Mouse (Mus musculus): ENCODE data around the gene Tgfbr3.

The Tgfbr3 gene

DNA sequence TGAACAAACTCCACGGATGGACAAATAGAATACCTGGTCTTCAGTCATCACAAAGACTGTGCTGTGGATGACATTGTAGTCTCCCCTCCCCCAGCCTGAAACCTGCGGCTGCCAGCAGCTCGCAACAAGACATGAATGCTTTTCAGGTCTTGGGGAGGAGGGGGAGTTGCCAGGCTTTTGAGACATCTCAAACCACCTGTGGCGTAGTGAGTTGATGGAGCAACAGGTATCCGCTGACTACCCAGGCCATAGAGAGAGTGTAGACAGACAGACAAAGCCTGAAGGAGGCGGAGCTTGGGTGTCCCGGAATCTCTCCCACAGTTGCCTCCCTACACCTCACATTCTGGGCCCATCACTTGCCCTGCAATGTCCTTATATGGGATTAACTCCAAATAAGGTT is 117.6 kb downstream of the Tgfbr3 start:
- no peak for DNase-seq (ENCODE audit: low spot score in 2 of 2)

DNA sequence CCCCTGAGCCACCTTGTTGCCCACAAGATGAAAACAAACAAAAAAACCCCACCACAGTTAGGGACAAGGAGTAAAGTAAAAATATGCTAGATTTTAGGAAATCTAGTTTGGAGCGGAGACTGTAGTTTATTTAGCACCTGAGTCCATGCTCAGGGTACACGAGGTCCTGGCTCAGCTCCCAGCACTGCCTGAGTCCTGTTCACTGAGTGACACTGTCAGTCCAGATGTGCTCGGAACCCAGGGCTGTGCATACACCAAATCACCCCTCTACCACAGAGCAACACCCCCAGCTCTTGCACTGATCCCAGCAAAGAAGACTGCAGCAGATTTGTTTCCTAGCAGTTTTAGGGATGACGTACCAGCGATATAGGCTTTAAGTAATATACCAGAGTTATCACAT is 119.6 kb downstream of the Tgfbr3 start:
- DNase-seq (ENCODE audit: low spot score in 2 of 2), result no peak

DNA sequence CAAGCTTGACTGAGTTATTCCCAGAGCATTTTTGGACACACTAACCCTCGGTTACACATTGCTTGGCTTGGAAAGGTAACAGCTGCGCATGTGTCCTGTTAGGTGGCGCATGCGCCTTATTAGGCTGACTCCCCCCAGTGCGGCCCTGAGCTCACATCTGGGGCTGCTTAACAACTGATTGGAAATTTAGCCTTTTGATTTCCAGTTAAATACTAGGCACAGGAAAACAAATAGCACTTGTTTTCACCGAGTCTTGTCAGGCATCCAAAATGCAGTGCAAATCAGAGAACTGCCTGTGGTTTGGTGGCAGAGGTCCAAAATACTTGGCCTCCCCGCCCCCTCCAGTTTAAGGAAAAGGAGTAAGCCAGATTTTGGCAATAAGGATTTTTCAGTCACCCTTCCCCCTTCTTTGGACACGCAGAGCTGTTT is 121.5 kb downstream of the Tgfbr3 start:
- DNase-seq (ENCODE audit: low spot score in 2 of 2), result peak; percentile 52 to 62

DNA sequence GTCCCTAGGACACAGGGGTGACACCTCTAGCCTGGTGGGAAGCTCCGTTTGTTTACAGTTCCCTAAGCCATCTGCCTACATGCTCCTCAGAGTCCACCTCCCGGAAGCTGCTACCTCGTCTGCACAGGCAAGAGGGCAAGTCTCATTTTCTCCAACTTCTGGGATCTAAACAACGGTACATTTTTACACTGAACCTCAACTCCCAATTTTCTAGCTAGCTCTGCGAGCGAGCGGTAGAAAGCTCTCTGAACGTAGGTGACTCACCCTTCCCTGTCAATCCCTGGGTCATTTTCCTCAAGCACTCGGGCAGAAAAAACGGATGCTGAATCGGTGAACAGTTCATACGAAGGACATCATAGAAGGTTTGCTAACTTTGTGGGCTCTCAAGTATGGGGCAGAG is 122.1 kb downstream of the Tgfbr3 start:
- no peak for DNase-seq (ENCODE audit: low spot score in 2 of 2)

DNA sequence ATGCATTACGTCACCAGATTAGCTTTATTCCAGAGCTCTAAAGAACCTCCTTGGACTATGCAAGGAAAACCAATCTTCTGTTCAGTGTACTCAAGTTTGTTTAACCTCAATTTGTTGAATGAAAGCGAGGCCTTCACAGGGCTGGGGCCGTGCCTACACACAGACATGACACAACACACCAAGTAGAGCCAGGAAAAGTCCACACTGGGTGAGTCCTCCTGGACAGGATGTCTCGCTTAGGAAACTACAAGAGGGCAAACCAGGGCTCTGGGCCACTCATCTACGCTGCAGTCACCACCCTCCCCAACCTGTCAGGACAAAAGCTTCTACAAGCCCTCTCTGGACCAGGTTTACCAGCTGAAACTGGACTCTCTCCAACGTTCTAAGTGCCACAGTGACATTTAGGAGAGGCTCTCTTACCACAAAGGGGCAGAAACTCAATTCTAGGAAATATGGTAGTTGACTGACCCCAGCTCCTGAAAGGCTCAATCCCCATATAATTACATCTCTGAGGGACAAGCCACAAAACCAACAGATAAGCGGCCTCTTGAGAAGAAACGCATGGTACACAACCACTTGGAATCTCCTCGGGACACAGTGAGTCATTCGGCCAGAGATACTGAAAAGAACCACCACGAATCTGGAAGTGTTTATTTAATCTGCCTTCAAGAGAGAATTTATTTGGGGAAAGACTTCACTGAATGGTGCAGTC is 122.6 kb downstream of the Tgfbr3 start:
- DNase-seq (ENCODE audit: low spot score in 2 of 2), result no peak

DNA sequence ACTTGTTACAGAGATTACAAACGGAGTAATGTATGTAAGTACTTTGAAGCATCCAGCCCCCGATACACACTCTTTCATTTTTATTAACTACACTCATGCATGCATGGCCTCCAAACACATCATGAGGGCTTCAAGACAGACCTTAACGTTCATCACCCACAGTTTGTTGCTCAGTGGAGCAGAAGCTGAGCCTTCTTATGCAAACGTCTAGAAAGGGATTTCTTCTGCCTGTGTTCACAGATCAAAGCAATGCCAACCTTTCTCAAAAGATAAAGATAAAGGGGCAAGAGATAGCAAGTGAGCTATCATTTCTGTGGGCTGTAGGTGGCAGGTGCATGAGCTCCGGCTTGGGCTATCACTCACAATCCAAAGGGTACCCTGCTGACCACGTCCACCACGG is 123.7 kb downstream of the Tgfbr3 start:
- DNase-seq (ENCODE audit: low spot score in 2 of 2), result no peak

DNA sequence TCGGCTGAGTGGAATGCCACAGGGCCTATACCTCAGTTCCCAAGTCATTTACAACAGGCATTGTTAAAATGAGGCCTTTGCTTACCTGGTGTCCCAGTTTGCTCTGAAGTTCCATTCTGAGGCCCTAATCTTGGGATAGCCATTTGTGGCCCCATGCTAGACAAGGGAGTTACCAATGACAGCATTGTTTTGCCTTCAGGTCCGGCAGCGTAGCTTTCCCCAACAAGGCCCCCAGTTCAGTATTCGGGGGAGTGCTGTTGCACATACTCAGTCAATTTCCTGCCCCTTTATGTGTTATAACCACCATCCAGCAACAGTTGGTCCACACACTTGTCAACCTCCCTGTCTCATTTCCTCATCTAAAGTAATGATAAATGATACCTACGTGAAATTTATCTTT is 124.2 kb downstream of the Tgfbr3 start:
- DNase-seq (ENCODE audit: low spot score in 2 of 2), result no peak

DNA sequence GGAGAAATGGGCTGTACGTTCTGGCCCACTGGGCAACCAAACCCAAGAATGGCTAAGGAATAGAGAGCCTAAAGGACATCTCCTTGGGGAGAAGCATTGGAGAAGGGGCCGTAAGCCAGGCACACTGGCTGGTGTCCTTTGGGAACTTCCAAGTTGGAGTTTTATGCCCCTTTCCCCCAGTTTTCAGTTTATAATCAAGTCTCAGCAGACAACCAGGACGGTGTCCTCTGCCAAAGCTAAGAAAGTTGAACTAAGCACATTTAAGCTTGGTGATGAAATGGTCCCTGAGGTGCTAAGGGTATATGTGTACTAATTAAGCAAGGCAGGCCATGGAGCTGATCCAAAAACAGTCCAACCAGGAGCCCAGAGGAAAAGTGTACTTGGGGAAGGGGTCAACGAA is 124.6 kb downstream of the Tgfbr3 start:
- no peak for DNase-seq (ENCODE audit: low spot score in 2 of 2)

DNA sequence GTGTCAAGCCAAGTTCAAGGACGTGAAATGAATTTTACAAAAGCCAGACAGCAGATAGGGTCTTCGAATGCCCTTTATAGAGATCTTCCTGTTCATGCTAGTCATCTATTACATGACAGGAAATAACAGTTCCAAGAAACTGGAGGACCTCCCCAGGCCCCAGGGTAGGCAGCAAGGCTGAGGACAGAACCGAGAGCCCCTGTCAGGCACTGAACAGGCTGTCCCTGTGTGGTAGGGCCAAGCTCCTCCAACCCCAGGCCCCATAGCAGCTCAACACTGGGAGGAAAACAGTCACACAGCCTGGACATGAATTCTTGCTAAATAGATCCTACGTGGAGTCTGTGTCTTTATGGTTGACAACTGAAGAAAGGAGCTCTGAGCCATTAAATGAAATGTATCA is 125.3 kb downstream of the Tgfbr3 start:
- no peak for DNase-seq (ENCODE audit: low spot score in 2 of 2)

DNA sequence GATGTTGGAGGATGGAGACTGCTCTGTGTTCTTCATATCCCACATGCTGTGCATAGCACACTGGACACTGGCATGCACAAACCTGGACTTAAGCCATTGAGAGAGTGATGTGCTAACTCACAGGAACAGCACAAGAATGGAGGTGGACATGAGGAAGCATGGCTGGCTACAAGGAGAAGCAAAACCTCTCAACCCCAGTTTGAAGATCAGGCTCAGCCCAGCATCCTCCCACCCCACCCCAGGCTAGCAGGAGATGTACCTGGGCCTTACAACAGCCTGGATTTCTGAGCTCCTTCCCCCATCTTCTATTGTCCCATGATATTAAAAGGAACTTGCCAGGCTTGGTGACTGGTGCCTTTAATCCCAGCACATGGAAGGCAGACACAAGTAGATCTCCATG is 126.1 kb downstream of the Tgfbr3 start:
- DNase-seq (ENCODE audit: low spot score in 2 of 2), result no peak

DNA sequence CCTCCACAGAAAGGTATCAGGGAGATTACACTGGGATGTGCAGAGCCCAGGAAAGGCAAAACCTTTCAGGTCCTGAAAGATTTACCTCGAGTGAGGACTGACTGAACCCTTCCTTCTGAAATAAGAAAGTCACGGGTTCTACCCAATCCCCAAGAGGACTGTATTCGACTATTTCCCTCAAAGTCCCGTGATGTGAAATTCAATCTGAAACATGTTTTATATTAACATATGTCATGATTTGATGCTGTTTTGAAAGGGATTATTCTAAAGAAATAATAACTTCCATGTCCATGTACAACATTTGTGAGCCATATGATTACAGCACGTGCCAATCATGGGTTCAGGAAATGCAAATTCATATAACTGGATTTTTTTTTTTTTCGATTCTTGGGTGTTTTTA is 126.6 kb downstream of the Tgfbr3 start:
- DNase-seq (ENCODE audit: low spot score in 2 of 2), result no peak

DNA sequence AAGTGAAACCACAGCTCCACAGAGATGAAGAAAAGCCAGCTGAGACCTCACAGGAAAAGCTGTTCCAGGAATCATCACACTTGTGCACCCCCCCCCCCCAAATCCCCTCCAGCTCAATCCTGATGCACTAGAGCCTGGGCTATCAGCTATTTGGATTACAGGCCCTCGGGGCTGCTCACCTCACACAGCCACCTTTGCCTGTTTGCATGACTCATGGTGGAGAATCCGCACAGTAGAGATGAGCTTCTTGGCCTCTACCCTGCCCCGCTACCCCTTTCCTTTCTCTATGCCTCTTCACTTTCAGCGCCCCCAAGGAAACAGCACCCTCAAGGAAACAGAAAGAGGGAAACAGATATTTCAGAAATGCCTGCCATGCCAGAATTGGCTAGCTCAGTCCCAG is 127.1 kb downstream of the Tgfbr3 start:
- no peak for DNase-seq (ENCODE audit: low spot score in 2 of 2)

DNA sequence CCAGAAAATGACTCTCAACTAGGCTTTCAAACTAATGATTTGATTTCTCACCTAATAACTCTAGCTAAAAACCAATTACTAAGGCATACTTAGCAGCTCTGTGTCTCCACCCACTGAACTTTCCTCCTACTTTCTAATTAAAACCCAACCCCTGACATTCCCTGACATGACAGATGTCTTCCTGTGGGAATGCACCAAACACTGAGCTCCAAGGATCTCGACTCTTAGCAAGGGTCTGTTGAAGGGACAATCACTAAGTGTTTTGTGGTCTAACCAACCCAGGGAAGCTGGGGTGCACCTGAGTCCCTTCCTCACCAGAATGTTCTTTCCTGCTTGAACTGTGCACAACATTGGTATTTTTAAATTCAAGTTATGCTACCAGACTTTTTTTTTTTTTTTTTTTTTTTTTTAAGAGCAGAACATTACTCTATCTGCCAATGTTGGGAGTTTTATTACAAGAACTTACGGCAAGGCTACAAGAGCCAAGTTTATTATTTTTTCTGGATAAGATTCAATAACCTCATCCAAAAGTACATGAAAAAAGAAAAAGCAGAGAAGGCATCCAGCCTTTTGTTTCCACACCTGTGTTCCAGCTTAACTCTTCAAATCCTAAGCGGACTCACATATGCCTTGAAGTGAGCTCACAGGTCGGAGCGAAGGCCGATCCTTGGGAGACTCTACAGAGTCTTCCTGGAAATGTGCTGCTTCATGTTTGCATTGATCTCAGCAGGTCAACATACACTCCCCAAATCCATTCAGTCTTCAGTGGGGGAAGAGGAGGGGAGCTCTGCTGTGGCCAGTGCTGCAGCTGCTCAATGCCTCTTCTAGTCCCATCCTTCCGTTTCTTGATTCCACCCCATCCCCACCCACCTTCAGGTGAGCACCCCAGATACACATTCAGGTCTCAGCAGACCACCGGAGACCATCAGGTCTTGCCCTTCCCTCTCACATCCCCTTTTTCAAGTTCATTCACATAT is 129.2 kb downstream of the Tgfbr3 start:
- no peak for DNase-seq (ENCODE audit: low spot score in 2 of 2)

DNA sequence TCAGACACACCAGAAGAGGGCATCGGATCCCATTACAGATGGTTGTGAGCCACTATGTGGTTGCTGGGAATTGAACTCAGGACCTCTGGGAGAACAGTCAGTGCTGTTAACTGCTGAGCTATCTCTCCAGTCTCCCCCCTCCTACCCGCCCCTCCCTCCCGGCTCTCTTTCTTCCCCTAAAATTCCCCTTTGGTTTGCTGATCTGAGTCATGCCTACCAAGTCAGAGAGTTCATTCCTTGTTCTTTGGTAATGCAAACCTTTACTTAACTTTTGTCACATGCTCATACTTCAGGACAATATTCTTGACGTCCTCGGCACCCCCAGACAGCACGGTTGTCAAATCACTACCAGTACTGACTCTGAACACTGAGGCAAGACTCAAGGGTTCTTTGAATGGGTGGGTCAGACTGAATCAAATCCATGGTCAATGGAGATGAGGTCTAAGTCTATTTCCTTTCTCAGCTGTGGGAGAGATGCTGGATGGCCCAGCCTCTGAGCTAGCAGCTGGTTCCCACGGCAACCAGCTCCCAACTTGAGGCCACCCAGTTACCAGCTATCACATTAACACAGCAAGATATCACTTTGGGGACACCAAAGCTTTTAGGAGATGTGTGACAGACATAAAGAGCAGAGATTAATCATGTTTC is 130.8 kb downstream of the Tgfbr3 start:
- DNase-seq (ENCODE audit: low spot score in 2 of 2), result no peak

DNA sequence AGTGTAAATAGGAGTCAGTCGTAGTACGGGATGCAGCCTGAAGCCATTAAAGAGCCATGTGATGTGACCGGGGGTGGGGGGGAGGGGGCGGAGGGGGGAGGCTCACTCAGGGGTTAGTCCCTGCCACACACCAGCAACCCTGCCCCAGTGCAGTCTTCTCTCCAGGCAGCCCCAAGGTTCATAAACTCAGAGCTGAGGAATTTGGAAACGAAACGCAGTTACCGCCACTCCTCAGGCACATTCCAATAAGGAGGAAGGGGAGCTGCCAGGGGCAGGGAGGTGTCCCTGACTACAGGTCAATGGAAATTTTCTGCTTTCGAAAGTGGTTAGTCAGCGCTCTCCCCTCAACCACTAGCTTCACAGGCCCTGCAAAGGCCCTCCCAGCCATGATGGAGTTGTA is 132.0 kb downstream of the Tgfbr3 start:
- no peak for DNase-seq (ENCODE audit: low spot score in 2 of 2)

DNA sequence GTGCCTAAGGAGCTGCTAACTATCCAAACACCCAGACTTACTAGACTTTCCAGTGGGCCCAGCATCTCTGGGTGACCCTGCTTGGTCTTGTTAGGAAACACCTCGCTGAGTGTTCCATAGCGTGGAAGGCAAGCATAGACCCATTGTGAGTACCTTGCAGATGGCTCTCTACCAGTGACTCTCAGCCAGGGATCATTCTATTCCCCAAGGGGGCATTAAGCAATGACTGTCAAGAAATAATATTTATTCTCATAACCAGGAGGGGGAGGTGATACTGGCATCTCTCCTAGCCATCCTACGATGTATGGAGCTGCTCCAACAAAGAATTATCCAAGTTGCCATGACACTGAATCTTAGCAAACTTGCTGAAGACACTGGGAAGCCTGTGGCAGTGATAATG is 133.3 kb downstream of the Tgfbr3 start:
- no peak for DNase-seq (ENCODE audit: low spot score in 2 of 2)

DNA sequence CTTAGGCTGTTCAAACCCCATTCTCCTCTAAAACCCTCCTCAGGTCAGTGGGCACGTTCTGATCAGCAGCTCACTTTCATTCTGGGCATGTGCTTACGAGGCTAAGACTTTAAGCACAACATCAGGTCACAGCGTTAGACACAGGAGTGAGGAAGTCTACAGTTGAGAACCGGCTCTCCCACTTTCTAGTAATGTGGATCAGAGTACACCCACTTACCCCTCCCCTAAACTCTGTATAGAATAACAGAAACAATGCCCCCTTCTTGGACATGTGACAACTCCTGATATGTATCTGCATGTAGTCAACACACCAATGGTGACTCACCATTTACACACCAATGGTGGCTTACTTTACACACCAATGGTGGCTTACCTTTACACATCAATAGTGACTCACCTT is 136.4 kb downstream of the Tgfbr3 start:
- DNase-seq (ENCODE audit: low spot score in 2 of 2), result no peak

DNA sequence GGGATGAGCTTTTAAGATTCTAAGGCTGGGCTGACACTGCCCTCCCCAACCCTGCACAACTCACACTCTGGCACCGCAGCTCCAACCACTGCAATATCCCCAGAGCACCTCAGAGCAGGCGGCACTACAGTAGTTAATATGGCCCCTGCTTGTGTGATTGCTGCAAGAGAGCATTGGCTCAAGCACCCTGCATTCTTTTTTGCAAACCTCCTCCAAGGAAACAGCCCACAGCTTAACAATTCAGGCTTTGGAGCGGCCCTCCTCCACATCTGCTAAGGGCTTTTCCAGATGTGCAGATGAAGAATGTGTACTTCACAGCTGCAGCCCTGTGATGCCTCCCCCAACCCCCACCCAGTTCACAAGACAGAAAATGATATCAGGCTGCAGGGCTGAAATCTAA is 138.1 kb downstream of the Tgfbr3 start:
- DNase-seq (ENCODE audit: low spot score in 2 of 2), result no peak

DNA sequence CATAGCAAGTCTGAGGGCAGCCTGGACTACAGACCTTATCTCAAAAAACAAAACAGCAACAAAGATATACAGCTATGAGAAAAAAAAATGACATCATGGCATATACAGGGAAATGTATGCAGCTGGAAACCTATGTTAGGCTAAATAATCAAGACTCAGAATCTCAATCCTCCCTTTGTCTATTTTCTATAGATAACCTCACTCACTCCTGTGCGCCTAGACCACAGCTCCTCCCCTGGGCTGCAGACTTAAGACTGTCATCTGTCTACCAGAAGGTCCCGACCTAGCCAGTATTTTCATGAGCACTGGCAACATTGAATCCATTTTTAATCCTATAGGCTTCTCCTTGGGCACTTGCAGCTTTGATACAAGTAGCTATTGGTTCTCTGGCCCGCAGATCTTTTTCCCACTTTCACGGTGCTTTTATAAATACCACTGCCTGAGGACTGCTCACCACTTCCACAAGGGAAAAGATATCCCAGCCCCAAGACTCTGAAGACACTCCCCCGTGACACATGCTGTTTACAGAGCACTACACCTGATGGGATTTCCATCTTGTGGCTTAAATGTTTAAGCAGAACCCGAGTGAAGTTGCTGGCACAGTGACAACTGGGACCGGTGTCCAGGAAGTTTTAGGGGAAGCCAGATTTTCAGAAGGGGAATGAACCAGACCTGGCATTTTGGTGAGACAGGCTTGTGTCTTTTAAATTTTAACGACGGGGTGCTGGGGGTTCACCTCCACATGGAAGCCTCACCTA is 138.7 kb downstream of the Tgfbr3 start:
- DNase-seq (ENCODE audit: low spot score in 2 of 2), result no peak

DNA sequence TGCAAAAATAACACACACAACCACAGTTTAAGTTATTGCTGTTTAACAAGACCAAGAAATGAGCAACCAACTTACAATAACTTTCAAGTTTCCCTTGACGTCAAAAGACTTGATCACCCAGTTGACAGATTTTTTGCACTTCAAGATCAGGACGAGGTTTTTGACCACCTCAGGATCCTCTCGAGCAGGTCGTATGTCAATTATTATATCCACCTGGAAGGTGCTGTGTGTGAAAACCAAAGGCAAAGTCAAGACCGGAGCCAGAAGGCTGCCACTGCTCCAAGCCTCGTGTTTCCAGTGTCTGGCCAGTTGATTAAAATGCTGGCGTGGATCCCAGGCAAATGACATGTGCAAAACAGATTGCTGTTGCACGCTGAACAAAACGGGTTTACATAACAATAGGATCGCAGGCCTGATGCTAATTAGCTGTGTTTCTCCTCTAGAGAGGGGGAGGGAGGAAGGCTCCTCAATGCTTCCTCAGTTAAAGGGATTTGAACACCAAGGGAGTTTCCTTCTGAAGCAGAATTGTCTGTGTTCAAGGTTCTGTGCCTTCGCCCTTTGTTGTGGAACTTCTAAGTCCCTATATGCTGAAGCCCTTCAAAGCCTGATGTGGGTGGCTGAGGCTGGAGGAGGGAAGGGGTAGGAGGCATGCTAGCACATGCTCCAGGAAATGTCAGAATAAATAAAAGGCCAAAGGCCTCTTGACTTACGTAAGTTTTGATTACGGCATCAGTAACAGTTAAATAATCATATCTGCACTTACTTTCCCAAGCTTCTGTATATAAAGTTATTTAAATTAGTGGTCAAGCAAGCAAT is 141.3 kb downstream of the Tgfbr3 start:
- DNase-seq (ENCODE audit: low spot score in 2 of 2), result peak in 1 of 2 experiments; percentile 27

DNA sequence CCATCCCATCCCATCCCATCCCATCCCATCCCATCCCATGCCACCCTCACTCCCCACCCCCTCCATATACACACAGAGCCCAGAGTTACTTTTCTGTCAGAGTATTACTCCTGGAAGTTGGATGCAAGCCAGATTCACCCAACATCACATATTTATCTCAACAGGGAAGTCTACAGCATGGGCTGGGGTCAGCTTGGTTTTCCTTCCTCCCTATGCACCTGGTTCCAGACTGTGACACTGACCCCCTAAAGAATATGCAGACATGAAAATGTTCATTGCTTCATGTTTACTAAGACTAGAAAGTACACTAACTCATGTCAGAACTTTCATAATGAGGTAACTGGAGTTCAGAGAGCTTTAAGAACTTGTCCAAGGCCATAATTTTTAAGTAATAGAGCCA is 142.0 kb downstream of the Tgfbr3 start:
- no peak for DNase-seq (ENCODE audit: low spot score in 2 of 2)

Measured in frontal cortex, postnatal 10 days (tissue).